Mouse (Mus musculus) splenic B cell, adult 2 months (primary cell): ENCODE data around the gene Mfsd2b.
A peak's percentile ranks its signal among the peaks of the same experiment; 100 is the strongest.
"Not testable (repeated sequence)": the region's sequence is repeated elsewhere in the genome, so short reads cannot be mapped to it uniquely, and the experiment has no call there.

Experiments used
- DNase-seq: peaks from one replicate; pipeline ENCODE4 v3.0.0-alpha.2; 2011; ENCODE audit warnings: low read depth, low spot score
- H3K27me3 ChIP-seq: 2 replicates; pipeline ENCODE4 v1.6.1; 2012; ENCODE audit warnings: mild to moderate bottlenecking, low read length, moderate library complexity, mixed read lengths; ENCODE audit not compliant: control insufficient read depth, poor library complexity, insufficient read depth, severe bottlenecking
- H3K36me3 ChIP-seq: 2 replicates; pipeline ENCODE4 v1.6.1; 2012; ENCODE audit warnings: mild to moderate bottlenecking, low read length, moderate library complexity, mixed read lengths; ENCODE audit not compliant: control insufficient read depth, poor library complexity, insufficient read depth, severe bottlenecking

Gene Mfsd2b

GRCm38 (mm10) chr12:4889251-4889650 lies 15.1 kb upstream of the Mfsd2b start:
- peaks cover 8% of the 10 kb centered on the region; the same call in 1 of the 2 replicates for H3K36me3 ChIP-seq
- no peaks in the 10 kb centered on the region for H3K27me3 ChIP-seq
- no peak for DNase-seq

DNA sequence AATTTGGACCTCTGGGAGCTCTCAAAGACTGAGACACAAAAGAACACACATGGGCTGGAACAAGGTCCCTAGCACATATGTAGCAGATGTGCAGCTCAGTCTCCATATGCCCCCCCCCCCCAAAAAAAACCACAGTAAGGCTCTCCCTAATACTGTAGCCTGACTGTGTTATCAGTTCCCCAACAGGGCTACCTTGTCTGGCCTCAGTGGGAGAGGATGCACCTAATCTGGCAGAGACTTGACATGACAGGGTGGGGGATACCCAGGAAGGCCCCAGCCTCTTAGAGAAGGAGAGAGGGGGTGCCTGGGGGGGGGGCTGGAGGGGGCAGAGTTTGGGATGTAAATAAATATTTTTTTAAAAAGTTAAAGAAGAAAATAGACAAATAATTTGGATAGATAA lies 14.6 kb upstream of the Mfsd2b start:
- no peak for DNase-seq

GRCm38 (mm10) chr12:4886581-4886980 lies 12.4 kb upstream of the Mfsd2b start:
- DNase-seq, H3K27me3 ChIP-seq, H3K36me3 ChIP-seq: not testable (repeated sequence)

More for the DNA sequence above, 14.6 kb upstream of the Mfsd2b start:
- H3K36me3 ChIP-seq = peaks cover 8% of the 10 kb centered on the region; the same call in 1 of the 2 replicates
- no peaks in the 10 kb centered on the region for H3K27me3 ChIP-seq

GRCm38 (mm10) chr12:4885062-4885461 lies 10.9 kb upstream of the Mfsd2b start:
- H3K27me3 ChIP-seq = no peaks in the 10 kb centered on the region
- peaks cover 5% of the 10 kb centered on the region for H3K36me3 ChIP-seq
- peak; percentile 39 for DNase-seq

GRCm38 (mm10) chr12:4882086-4882485 lies 7.9 kb upstream of the Mfsd2b start:
- no peaks in the 10 kb centered on the region for H3K27me3 ChIP-seq
- H3K36me3 ChIP-seq = peaks cover 3% of the 10 kb centered on the region
- no peak for DNase-seq

DNA sequence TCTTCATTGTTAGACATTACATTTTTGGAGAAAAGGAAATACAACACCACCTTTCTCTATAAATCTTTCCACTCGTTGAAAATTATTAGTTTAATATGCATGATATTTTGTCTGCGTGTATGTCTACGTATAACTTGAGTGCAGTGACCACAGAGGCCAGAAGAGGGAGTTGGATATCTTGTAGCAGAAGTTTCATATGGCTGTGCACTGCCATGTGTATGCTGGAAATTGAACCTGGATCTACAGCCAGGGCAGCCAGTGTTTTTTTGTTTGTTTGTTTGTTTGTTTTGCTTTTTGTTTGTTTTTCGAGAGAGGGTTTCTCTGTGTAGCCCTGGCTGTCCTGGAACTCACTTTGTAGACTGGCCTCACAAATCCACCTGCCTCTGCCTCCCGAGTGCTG lies 4.9 kb upstream of the Mfsd2b start:
- Histone ChIP-seq H3K36me3 (peaks cover 3% of the 10 kb centered on the region), H3K27me3 (no peaks in the 10 kb centered on the region)
- DNase-seq = peak; percentile 40

DNA sequence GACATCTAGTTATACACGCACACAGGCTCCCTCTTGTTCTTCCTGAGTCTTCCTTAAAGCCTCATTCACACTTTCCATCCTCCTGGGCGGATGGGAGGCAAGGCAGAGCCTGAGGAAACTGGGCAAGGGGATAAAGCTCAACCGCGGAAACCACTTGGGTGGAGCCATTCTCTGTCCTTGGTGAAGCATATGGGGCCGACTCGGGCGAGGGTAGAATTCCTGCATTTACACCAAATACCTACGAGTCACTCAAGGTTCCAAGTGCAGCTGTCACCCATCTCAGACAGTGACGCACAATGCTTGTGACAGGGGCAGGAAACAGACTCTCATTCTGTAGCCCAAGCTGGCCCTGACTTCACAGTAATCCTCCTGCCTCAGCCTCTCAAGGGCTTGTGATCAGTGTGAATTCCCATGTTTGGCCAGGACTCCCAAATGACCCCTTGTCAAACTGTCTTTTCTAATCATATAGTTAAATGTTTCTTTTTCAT lies 4.2 kb upstream of the Mfsd2b start:
- DNase-seq = no peak
- H3K27me3 ChIP-seq = no peaks in the 10 kb centered on the region
- peaks cover 3% of the 10 kb centered on the region for H3K36me3 ChIP-seq

- H3K36me3 ChIP-seq = no peaks in the 10 kb centered on the region; the same call in 1 of the 2 replicates
- no peak for DNase-seq
- no peaks in the 10 kb centered on the region for H3K27me3 ChIP-seq
Observed at GRCm38 (mm10) chr12:4875623-4876022, 1.5 kb upstream of the Mfsd2b start.

GRCm38 (mm10) chr12:4873531-4873930 lies 628 bp downstream of the Mfsd2b start:
- Histone ChIP-seq H3K27me3 (no peaks in the 10 kb centered on the region), H3K36me3 (no peaks in the 10 kb centered on the region; the same call in 1 of the 2 replicates)
- no peak for DNase-seq

DNA sequence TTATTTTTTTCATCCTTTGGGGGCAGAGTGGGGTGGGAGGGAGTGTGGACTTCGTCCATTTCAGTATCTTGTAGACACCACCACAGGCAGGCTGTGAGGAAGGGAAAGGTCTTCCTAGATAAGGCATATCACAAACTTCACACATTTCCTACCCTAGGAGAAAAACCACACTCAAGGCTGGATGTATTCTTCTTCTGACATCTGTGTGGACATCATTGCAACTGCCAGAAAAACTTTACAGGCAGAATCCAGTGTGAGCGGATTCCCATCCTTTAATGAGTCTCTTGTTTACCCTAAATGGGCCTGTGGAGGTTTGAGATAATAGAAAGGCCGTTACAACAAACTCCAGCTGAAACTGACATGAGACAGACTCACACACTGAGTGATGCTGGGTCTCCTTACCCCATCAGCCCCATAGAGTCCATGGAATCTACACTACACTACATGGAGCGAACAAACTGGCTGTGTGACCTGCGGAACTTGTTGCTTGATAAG lies 1.1 kb downstream of the Mfsd2b start:
- no peak for DNase-seq
- no peaks in the 10 kb centered on the region for H3K36me3 ChIP-seq
- H3K27me3 ChIP-seq = no peaks in the 10 kb centered on the region

DNA sequence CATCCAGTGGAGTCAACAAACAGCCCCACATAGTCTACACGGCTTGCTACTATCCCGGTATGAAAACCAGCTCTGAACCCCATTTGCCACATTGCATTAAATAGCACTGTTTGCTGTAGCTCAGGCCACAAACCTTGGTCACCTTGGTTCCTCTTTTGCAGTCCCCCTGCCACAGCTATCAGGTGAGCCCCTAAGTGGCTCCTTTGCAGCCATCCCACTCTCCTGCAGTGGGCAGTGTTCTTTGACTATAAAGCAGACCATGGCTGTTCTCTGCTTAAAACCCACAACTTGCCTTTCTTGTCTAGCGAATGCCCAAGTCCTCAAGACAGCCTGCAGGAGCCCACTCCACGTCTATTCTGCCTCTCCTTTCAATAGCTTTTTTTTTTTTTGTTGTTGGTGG lies 1.9 kb downstream of the Mfsd2b start:
- DNase-seq = peak; percentile 16
- Histone ChIP-seq H3K36me3 (no peaks in the 10 kb centered on the region), H3K27me3 (no peaks in the 10 kb centered on the region)

- Histone ChIP-seq H3K36me3 (no peaks in the 10 kb centered on the region), H3K27me3 (no peaks in the 10 kb centered on the region)
- no peak for DNase-seq
Observed at GRCm38 (mm10) chr12:4871260-4871659, 2.9 kb downstream of the Mfsd2b start.

DNA sequence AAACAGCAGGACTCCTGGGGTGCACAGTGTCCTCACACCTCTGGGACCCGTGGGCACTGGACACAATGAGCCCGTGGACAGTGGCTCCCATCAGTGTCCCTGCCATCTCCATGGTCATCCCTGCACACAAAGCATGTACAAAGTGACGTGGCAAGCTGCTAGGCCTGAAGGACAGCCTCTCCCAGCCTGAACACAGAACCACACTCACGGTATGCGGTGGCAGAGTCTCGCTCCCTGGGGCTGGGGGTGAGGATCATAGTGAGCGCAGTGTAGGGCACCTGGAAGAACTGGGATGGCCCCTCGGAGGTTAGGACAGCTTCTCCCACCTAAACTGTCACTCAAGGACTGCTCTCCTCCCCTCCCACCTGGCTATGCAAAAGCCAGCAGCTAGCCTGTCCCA lies 5.2 kb downstream of the Mfsd2b start:
- no peak for DNase-seq
- H3K36me3 ChIP-seq = no peaks in the 10 kb centered on the region
- no peaks in the 10 kb centered on the region for H3K27me3 ChIP-seq

- H3K27me3 ChIP-seq = no peaks in the 10 kb centered on the region
- DNase-seq = no peak
- no peaks in the 10 kb centered on the region for H3K36me3 ChIP-seq
Observed at GRCm38 (mm10) chr12:4864338-4864690, 9.8 kb downstream of the Mfsd2b start.

- DNase-seq = no peak
- H3K27me3 ChIP-seq = no peaks in the 10 kb centered on the region
- H3K36me3 ChIP-seq = no peaks in the 10 kb centered on the region
Observed at GRCm38 (mm10) chr12:4863654-4864337, 10.4 kb downstream of the Mfsd2b start.

DNA sequence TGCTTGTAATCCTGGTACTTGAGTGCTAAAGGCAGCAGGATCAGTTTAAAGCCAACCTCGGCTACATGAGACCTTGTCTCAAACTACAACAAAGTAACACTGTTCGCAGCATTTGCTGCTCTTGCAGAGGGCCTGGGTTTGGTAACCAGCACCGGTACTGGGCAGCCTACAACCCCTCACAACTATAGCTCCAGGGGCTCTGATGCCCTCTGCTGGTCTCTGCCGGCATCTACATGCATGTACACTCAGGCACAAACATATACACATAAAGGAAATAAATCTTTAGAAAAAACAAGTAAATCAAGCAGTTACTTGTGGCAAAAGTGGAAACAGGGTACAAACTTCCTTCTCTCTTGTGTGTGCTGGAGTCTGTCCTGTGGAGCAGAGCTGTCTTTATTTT lies 11.5 kb downstream of the Mfsd2b start:
- H3K36me3 ChIP-seq = no peaks in the 10 kb centered on the region
- H3K27me3 ChIP-seq = no peaks in the 10 kb centered on the region
- peak; percentile 21 for DNase-seq
